Mouse (Mus musculus) R1 (cell line): ENCODE data around the gene Mllt3.
A peak's percentile ranks its signal among the peaks of the same experiment; 100 is the strongest.

Experiments used
- DNase-seq: peaks from one replicate; pipeline ENCODE4 v3.0.0-alpha.2; 2018; ENCODE audit warnings: low read depth, low spot score

The Mllt3 gene

GRCm38 (mm10) chr4:87953268-87953667, 79.9 kb downstream of the Mllt3 start:
- no peak for DNase-seq

- no peak for DNase-seq
Measured at GRCm38 (mm10) chr4:87949451-87949850, 83.7 kb downstream of the Mllt3 start.

GRCm38 (mm10) chr4:87944320-87944719, 88.8 kb downstream of the Mllt3 start:
- no peak for DNase-seq

DNA sequence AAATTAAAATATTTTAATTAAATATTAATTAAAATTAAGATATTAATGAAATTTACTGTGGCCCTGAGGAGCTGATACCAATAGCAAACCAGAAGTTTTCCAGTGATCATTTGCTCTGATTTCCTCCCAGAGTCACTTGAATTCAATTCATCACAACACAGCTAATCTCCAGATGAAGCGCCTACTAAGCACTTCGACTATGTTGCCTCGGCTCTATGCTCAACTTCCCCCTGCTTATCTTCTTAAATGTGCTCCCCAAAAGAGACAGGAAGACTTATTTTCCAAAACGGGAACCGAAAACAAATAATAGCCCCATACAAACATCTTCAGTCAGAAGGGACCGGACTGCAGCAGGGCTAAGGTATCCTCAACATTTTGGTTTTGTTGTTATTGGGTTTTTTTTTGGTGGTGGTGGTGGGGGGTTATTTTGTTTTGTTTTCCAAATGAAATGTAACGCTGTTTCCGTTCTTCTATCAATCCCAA, 90.2 kb downstream of the Mllt3 start:
- DNase-seq: no peak

GRCm38 (mm10) chr4:87939474-87940154, 93.5 kb downstream of the Mllt3 start:
- no peak for DNase-seq

DNA sequence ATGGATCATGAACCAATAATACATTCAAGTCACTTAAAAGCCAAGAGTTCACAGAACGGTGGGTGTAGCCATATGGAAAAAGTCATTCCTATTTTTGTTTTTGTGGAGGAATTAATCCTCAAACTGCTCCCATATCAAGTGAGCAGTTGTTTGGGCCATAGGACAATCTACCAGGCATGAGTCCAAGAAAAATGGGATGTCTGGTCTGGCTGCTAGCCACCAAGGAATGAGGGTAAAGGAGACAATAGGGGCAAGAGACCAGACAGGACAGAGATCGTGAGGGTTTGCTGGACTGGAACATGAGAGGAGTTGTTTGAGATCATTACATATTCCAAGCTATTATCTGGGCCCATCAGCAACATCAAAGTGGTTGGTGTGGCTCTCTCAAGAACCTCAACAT, 96.8 kb downstream of the Mllt3 start:
- DNase-seq: no peak

DNA sequence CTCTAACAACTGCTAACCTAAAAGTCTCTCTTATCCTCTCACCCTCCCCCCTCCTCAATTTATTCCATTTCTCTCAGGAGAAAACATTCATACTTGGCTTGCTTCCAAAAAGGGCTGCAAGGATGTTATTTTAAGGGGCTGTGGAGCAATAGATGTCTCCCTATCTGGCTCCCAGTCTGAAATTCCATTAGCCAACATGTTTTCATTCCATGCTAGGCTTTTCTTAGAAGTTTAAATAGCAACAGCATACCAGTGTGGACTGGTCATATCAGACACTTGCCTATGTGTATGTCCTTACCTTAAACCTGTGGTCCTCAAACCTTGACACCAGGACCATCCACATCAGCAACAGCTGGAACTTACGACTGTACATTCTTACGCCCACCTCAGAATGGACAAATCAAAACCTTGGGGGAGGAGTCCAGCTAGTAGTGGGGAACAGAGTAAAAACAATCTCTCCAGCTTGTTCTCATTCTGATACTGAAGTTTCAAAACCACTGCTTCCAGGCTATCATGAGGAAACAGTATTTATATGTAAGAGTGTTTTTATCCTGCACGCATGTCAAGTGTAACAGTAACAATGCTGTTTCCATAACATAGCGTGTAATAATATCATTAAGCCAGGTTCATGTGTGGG, 99.3 kb downstream of the Mllt3 start:
- no peak for DNase-seq

GRCm38 (mm10) chr4:87930356-87931245, 102.6 kb downstream of the Mllt3 start:
- no peak for DNase-seq

- DNase-seq: no peak
Measured at GRCm38 (mm10) chr4:87928603-87929199, 104.5 kb downstream of the Mllt3 start.

GRCm38 (mm10) chr4:87927354-87927753, 105.8 kb downstream of the Mllt3 start:
- no peak for DNase-seq

GRCm38 (mm10) chr4:87920664-87921063, 112.5 kb downstream of the Mllt3 start:
- DNase-seq: no peak

DNA sequence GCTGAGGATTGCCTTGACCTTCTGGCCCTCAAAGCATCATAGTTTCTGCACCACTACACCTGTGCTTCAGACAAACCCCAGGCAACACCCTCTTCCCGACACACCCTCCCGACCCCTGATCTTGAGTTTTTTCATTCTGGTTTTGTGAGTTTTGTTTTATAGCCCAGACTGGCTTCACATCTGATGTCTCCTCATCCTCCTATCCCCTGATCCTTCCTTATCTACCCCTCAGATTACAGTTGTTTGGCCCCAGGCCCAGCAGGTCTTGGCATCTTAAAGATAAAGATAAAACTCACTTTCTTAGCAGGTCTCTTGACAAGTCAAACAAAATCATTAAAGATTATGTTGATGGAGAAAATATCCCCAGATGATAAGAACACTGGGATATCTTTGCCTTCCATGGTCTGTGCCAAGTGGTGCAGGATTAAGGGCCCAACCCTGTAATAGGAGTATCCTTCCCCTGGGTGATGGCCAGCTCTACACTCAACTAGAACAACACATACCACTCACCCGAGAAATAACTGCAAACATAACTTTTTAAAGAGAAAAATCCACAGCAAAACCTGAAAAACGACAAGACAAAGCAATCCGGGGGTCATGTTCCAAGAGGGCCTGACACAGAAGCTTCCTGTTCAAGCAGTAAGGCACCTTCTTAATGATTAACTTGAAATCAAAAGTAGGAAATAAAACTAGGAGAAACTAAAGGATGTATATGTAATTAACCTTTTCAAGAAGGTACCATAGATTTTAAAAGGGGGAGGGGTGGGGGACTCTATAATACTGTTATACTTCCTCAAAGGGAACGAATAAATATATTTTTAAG, 121.8 kb downstream of the Mllt3 start:
- DNase-seq: no peak

GRCm38 (mm10) chr4:87905149-87905771, 127.9 kb downstream of the Mllt3 start:
- DNase-seq: no peak

DNA sequence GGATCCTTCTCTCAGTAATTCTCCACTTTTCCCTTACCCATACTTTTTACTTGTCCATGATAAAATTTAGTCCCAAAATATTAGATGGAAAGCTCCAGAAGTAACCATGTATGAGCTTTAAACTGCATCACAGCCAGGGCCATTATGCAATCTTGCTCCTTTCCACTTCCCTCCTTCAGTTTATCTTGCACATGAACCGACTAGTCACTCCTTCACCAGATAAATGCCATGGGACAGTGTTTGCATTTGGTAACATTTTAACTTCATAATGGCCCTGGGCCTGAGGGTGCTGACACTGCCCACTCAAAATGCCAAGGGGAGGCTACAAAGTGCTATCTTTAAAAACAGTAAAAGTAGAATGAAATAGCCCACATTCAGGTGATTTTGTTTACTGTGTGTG, 128.4 kb downstream of the Mllt3 start:
- no peak for DNase-seq

GRCm38 (mm10) chr4:87902584-87902983, 130.6 kb downstream of the Mllt3 start:
- no peak for DNase-seq

DNA sequence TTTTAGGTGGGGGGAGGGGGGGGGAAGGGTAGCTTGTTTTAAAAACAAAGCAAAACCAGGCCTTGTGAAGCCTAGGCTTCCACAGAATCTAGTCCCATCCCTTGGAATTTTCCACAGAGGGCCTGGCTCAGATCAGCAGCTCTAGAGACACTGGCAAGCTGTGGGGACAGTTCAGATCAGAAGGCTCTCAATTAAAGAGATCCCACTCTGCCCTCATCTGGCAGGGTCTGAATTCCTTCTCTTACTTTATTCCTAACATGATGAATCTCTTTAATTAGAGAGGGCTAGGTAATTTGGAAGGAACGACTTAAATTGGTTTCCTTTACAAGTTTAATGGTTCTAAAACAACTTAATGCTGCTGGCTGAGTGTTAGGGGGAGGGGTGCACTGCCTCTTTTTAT, 132.0 kb downstream of the Mllt3 start:
- DNase-seq: no peak

DNA sequence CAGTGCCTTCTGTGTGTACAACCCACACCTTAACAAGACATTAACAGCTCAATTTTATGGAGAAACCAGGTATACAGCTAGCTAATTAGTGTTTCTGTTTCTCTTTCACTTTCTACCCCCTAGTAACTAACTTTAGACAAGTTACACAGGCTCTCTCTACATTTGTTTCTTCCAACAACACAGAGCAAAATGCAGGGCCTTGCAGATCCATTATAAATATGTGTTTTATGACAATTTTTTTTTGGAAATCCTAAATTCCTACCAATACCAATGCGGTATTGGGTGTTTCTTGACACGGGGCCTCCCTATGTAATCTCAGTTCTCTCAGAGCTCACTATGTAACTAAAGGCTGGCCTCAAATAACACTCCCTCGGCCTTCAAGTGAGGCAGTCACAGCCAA, 139.7 kb downstream of the Mllt3 start:
- DNase-seq: no peak

DNA sequence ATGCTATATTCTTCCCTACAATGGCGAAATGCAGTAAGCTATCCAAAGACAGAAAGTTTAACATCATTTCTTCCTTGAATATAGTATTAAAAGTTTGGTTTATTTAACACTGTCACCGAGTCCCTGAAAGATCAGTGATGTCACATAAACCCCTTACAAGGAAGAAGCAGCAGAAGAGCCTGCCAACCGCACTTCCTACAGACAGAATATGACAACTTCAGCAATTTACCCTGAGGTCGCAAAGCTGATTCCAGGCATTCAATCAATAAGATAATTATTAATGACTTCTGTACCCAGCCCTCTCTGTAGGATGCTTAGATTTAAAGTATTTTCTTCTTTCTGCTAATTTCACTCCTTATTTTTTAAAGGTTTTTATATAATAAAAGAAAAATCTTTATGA, 140.2 kb downstream of the Mllt3 start:
- DNase-seq: no peak

DNA sequence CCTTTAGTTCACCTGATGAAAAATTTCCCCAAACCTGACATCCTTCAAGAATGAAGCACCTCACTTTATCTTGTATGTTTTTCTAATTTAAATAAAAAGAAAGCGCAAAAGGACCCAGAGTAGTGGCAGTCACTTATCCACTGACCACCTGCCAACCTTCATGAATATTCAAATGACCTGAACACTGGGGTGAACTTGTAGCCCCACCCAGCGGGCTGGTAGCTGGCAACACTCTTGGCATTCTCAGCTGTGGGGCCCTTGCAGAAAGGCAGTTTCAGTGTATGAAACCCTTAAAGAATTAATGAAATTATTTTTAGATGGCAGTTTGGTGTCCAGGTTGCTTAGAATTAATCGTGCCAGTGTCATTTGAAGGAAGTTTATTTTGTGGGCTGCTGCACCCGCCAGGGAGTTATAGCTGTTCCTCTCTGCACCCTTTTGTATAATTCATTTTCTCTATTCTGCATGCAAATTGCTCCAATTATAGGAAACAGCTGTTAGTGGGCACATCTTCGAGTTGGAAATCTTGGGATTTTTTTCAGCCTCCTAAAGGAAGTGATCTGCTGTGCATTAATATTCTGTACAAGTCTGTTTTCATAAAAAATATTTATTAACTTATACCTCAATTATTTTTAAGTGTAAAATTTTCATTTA, 149.8 kb downstream of the Mllt3 start:
- peak; percentile 5 for DNase-seq

DNA sequence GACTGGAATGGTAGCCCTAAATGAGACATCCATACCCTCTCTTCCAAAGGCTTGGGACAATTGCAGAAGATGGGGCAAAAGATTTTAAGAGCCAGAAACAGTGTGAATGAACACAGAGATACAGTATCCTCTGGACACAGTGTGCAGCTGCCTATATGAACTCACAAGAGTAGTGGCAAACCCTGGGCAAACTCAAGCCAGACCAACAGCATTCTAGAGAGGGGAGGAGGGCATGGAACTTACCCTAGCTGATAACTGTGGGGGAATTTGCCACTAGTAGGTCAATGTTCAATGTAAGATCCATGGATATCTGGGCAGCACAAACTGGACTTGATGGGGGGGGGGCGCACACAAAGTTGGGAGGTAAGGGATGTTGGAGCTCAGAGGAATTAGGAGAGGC, 151.2 kb downstream of the Mllt3 start:
- no peak for DNase-seq
